Comparison of ENCODE assay signal across 14 mouse cellular contexts in the genomic region with DNA sequence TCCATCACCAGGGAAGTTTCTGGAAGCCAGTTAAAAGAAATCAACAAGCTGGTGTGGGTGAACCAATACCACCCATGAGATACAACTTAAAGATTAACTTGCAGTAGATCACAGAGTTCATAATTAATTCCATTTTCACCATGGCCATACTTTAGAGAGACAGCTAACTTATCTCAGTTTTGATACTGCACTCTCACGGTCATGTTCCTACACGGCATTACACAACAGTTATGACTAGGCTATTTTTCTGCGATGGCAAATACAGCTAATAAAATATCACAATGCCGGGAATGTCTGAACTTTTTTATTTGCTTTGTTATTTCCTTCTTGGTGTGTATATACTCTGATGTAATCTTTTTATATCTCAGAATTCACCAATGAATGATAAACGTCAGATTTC. TPM values are rescaled to one million over a fixed set of nuclear protein-coding genes. Genes with fewer than 3 reads are reported as not detected.
A peak's percentile ranks its signal among the peaks of the same experiment; 100 is the strongest.
DNase-seq lines count a peak whose midpoint lies in the region; ATAC-seq and TF ChIP-seq lines count a peak whose summit lies in the region.
"Had no signal": no experiment of that assay in that cellular context is flagged by ENCODE, and none has a peak within 500 bp of the region (broad histone marks: within the 10 kb centered on the region; RNA-seq: fewer than 3 reads in every experiment).

No protein-coding gene starts in this region.

- 0 out of 2 replicates have a peak overlapping the region, but pooled peaks have one; percentile 18 for H3K4me2 ChIP-seq in liver, embryonic 12.5 days
- peak overlapping the region; percentile 76; the same call in 1 of the 2 replicates for H3K4me2 ChIP-seq in stomach, embryonic 14.5 days (replicated peaks; ENCODE audit: low read depth, low read length)

- peak overlapping the region; percentile 75 for H3K27ac ChIP-seq in heart, adult 2 months
- H3K27ac ChIP-seq in liver, embryonic 12.5 days: no peak overlapping the region
- no peak overlapping the region for H3K27ac ChIP-seq in stomach, embryonic 14.5 days (ENCODE audit: low read length)

- H3K4me3 ChIP-seq in heart, adult 2 months: peak overlapping the region; percentile 74
- H3K4me3 ChIP-seq in megakaryocyte, embryonic 14.5 days (replicated peaks): peak overlapping the region; percentile 81
- no peak overlapping the region for H3K4me3 ChIP-seq in liver, embryonic 12.5 days
- no peak overlapping the region for H3K4me3 ChIP-seq in stomach, embryonic 14.5 days (ENCODE audit: low read depth, low read length)

- no peak for TF ChIP-seq POLR2A in heart, adult 2 months (IDR thresholded peaks at IDR 0.05; ENCODE audit: insufficient read depth, low read depth, low read length)

- intact Hi-C loops in heart, adult 2 months (cut with DNase I): loop anchor here (2.0 to 5.0 kb wide), 2 partner anchors 130 to 644 kb away; a partner anchor contains a TSS
- intact Hi-C loops in heart, postnatal 14 days (cut with DNase I): loop anchor here (5.0 kb wide), 1 partner anchor 130 kb away; no protein-coding TSS in a partner anchor

- no peaks in the 10 kb centered on the region for H3K79me2 ChIP-seq in heart, adult 2 months (replicated peaks; ENCODE audit: control insufficient read depth, insufficient read depth, low read length)

- peaks cover 4% of the 10 kb centered on the region for H3K4me1 ChIP-seq in heart, adult 2 months (ENCODE audit: control insufficient read depth, insufficient read depth, low read length)
- peaks cover 38% of the 10 kb centered on the region for H3K4me1 ChIP-seq in megakaryocyte, embryonic 14.5 days
- peaks cover 34% of the 10 kb centered on the region for H3K4me1 ChIP-seq in liver, embryonic 12.5 days
- peaks cover 3% of the 10 kb centered on the region; the same call in 1 of the 2 replicates for H3K4me1 ChIP-seq in stomach, embryonic 14.5 days (ENCODE audit: control insufficient read depth, insufficient read depth, low read length)

- 12% methylated on average over 5 of the region's 5 CpGs for WGBS in heart, adult 2 months
- WGBS in liver, embryonic 12.5 days (ENCODE audit: insufficient replicate concordance): 44% methylated on average over 5 of the region's 5 CpGs
- 58% methylated on average over 5 of the region's 5 CpGs for WGBS in stomach, embryonic 14.5 days

- H3K36me3 ChIP-seq in heart, adult 2 months (ENCODE audit: control insufficient read depth, insufficient read depth, low read length): peaks cover 19% of the 10 kb centered on the region
- peaks cover 42% of the 10 kb centered on the region for H3K36me3 ChIP-seq in megakaryocyte, embryonic 14.5 days (replicated peaks; ENCODE audit: low read length)
- H3K36me3 ChIP-seq in liver, embryonic 12.5 days: peaks cover 18% of the 10 kb centered on the region
- H3K36me3 ChIP-seq in stomach, embryonic 14.5 days (ENCODE audit: control insufficient read depth, insufficient read depth, low read length): peaks cover 14% of the 10 kb centered on the region

- no peak for ATAC-seq in megakaryocyte, adult 5-6 weeks (ENCODE audit: poor library complexity, severe bottlenecking)
- ATAC-seq in liver, embryonic 12.5 days: no peak
- no peak for ATAC-seq in stomach, embryonic 14.5 days (ENCODE audit: insufficient number of reproducible peaks, insufficient read depth, low FRiP score, low read depth)

- DNase-seq in heart, adult 2 months: no peak
- no peak for DNase-seq in heart, postnatal 14 days
- no peak for DNase-seq in layer of hippocampus, adult 9-10 months (ENCODE audit: low spot score)
- DNase-seq in adrenal gland, adult 18-20 months (ENCODE audit: low spot score in 2 of 2): no peak
- DNase-seq: adrenal gland, adult 8-10 months; cerebellum, postnatal 14 days; thymus, adult 2 months had no signal

- no peak overlapping the region for H3K9ac ChIP-seq in heart, adult 2 months (ENCODE audit: low read depth, low read length)
- H3K9ac ChIP-seq in liver, embryonic 12.5 days: no peak overlapping the region
- no peak overlapping the region for H3K9ac ChIP-seq in stomach, embryonic 14.5 days (replicated peaks; ENCODE audit: low read depth, low read length)

- no peaks in the 10 kb centered on the region for H3K9me3 ChIP-seq in megakaryocyte, embryonic 14.5 days
- H3K9me3 ChIP-seq in liver, embryonic 12.5 days (replicated peaks): no peaks in the 10 kb centered on the region
- H3K9me3 ChIP-seq in stomach, embryonic 14.5 days (ENCODE audit: control insufficient read depth, low read depth, low read length): no peaks in the 10 kb centered on the region
- H3K9me3 ChIP-seq: limb, embryonic 15.5 days had no signal

- H3K27me3 ChIP-seq in heart, adult 2 months (ENCODE audit: control insufficient read depth, insufficient read depth, low read length): no peaks in the 10 kb centered on the region
- H3K27me3 ChIP-seq in megakaryocyte, embryonic 14.5 days (replicated peaks): no peaks in the 10 kb centered on the region
- H3K27me3 ChIP-seq in liver, embryonic 12.5 days (replicated peaks): no peaks in the 10 kb centered on the region
- no peaks in the 10 kb centered on the region for H3K27me3 ChIP-seq in stomach, embryonic 14.5 days (ENCODE audit: control insufficient read depth, insufficient read depth, low read length)
- H3K27me3 ChIP-seq: limb, embryonic 15.5 days had no signal

- no peak for TF ChIP-seq CTCF in heart, adult 2 months (IDR thresholded peaks at IDR 0.05)

- TF ChIP-seq EP300 in heart, adult 2 months (IDR thresholded peaks at IDR 0.05; ENCODE audit: insufficient read depth, low read depth, low read length): no peak

RNA-seq across cellular contexts. Expression of a gene that starts 9.4 kb away (rescaled TPM):
- total RNA-seq in heart, adult 2 months (2021): 10 to 100 TPM; 57.8 to 88.9 TPM
- 22.1 and 39.9 TPM in 2 replicates for polyA plus RNA-seq in heart, adult 2 months (2012; rRNA removed)
- total RNA-seq in heart, postnatal 14 days (2021): 10 to 100 TPM; 54.2 to 76.5 TPM
- 3.3 TPM in 1 of 2 replicates, not detected in the other for polyA plus RNA-seq in megakaryocyte, embryonic 14.5 days (2012; ENCODE audit: insufficient read depth, low replicate concordance)
- 196 and 202 TPM in 2 replicates for total RNA-seq in megakaryocyte, adult 5-6 weeks (2015)
- total RNA-seq in megakaryocyte, adult 5-6 weeks (2017): 354 and 378 TPM in 2 replicates
- 77.0 and 77.2 TPM in 2 replicates for polyA plus RNA-seq in liver, embryonic 12.5 days (2016; fragmentation: Nextera tagmentation; extraction: Ambion mirVana)
- 148 and 162 TPM in 2 replicates for polyA plus RNA-seq in stomach, embryonic 14.5 days (2014; fragmentation: Nextera tagmentation; extraction: Ambion mirVana)
- total RNA-seq in adrenal gland, adult 18-20 months (2021): 100 to 1,000 TPM; 278 to 555 TPM

RNA-seq across cellular contexts. Expression of a gene that starts 9.6 kb away (rescaled TPM):
- 10 to 100 TPM in 1 of 2 experiments, 1 to 10 TPM in 1; 9.6 to 10.3 TPM for total RNA-seq in heart, adult 2 months (2021)
- 2.5 and 4.2 TPM in 2 replicates for polyA plus RNA-seq in heart, adult 2 months (2012; rRNA removed)
- total RNA-seq in heart, postnatal 14 days (2021): 10 to 100 TPM; 12.7 to 13.5 TPM
- polyA plus RNA-seq in megakaryocyte, embryonic 14.5 days (2012; ENCODE audit: insufficient read depth, low replicate concordance): 1.6 and 2.6 TPM in 2 replicates
- 30.0 and 31.5 TPM in 2 replicates for total RNA-seq in megakaryocyte, adult 5-6 weeks (2015)
- total RNA-seq in megakaryocyte, adult 5-6 weeks (2017): 40.2 and 46.2 TPM in 2 replicates
- 7.6 TPM in 2 replicates for polyA plus RNA-seq in liver, embryonic 12.5 days (2016; fragmentation: Nextera tagmentation; extraction: Ambion mirVana)
- 18.7 TPM in 2 replicates for polyA plus RNA-seq in stomach, embryonic 14.5 days (2014; fragmentation: Nextera tagmentation; extraction: Ambion mirVana)
- total RNA-seq in adrenal gland, adult 18-20 months (2021): 10 to 100 TPM; 29.2 to 35.4 TPM

RNA-seq across cellular contexts. Expression of a gene that starts 53.9 kb away (rescaled TPM):
- total RNA-seq in heart, adult 2 months (2021): not detected
- polyA plus RNA-seq in heart, adult 2 months (2012; rRNA removed): 0.12 TPM in 1 of 2 replicates, not detected in the other
- total RNA-seq in heart, postnatal 14 days (2021): not detected
- not detected in 2 replicates for polyA plus RNA-seq in megakaryocyte, embryonic 14.5 days (2012; ENCODE audit: insufficient read depth, low replicate concordance)
- total RNA-seq in megakaryocyte, adult 5-6 weeks (2015): 0.39 and 1.1 TPM in 2 replicates
- total RNA-seq in megakaryocyte, adult 5-6 weeks (2017): 0.73 and 1.5 TPM in 2 replicates
- 0.10 and 0.33 TPM in 2 replicates for polyA plus RNA-seq in liver, embryonic 12.5 days (2016; fragmentation: Nextera tagmentation; extraction: Ambion mirVana)
- 0.29 TPM in 1 of 2 replicates, not detected in the other for polyA plus RNA-seq in stomach, embryonic 14.5 days (2014; fragmentation: Nextera tagmentation; extraction: Ambion mirVana)
- total RNA-seq in adrenal gland, adult 18-20 months (2021): under 1 TPM; 0.33 to 0.86 TPM
- total RNA-seq: gastrocnemius, adult 8-10 months had no signal

RNA-seq across cellular contexts. Expression of a gene that starts 57.6 kb away (rescaled TPM):
- total RNA-seq in heart, adult 2 months (2021): not detected
- not detected in 2 replicates for polyA plus RNA-seq in heart, adult 2 months (2012; rRNA removed)
- total RNA-seq in heart, postnatal 14 days (2021): not detected
- polyA plus RNA-seq in megakaryocyte, embryonic 14.5 days (2012; ENCODE audit: insufficient read depth, low replicate concordance): not detected in 2 replicates
- total RNA-seq in megakaryocyte, adult 5-6 weeks (2015): not detected in 2 replicates
- total RNA-seq in megakaryocyte, adult 5-6 weeks (2017): not detected in 2 replicates
- polyA plus RNA-seq in liver, embryonic 12.5 days (2016; fragmentation: Nextera tagmentation; extraction: Ambion mirVana): not detected in 2 replicates
- not detected in 2 replicates for polyA plus RNA-seq in stomach, embryonic 14.5 days (2014; fragmentation: Nextera tagmentation; extraction: Ambion mirVana)
- total RNA-seq in adrenal gland, adult 18-20 months (2021): not detected
- total RNA-seq: adrenal gland, adult 8-10 months; gastrocnemius, adult 8-10 months had no signal
- polyA plus RNA-seq: kidney, embryonic 14.5 days; limb, embryonic 15.5 days; thymus, adult 2 months had no signal

Comparison
In these comparisons a context has a peak if more than half of its experiments do, and no peak if none do; other contexts are left out.
1. H3K4me3 ChIP-seq: peak in heart, adult 2 months (single experiment) and megakaryocyte, embryonic 14.5 days (single experiment); none in liver, embryonic 12.5 days (single experiment) and stomach, embryonic 14.5 days (single experiment).